Mouse (Mus musculus) brain, embryonic 14.5 days (tissue): ENCODE measurements at regions not wholly inside any gene's neighbourhood (a gene's known extent, or its start where the extent isn't known, plus 50 kb on each side); places are given as distances from the start of the nearest gene placed in this dataset.

Source experiments
- CTCF ChIP-seq: fragments of 200-500 bp; IDR thresholded peaks from 2 replicates; pipeline ENCODE4 v1.5.1; 2012; ENCODE audit warnings: inconsistent platforms, mild to moderate bottlenecking, moderate library complexity, borderline replicate concordance; ENCODE audit not compliant: insufficient read depth, insufficient read length; ENCODE audit errors: extremely low read depth
- POLR2A ChIP-seq: fragments of 200-500 bp; IDR thresholded peaks from 2 replicates; pipeline ENCODE4 v1.6.1; 2012; ENCODE audit warnings: mild to moderate bottlenecking, inconsistent platforms, borderline replicate concordance; ENCODE audit not compliant: poor library complexity, insufficient read depth, insufficient read length, severe bottlenecking; ENCODE audit errors: extremely low read depth

DNA sequence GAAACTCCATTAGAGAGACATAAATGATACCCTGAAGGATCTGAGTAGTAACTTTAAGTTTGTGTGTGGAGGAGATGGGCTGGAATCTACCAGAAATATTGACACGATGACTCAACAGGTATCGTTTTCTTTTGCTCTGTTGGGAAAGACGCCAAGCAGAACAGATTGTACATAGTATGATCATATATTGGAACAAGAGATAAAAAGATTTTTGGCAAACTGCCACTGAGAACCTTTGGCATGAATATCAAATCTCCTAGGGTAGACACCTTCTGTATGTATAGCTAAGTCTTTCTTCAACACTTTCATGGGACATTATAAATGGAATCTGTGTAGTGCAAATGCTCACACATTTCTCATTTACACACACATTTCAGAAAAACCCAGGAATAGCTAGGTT, 1544.2 kb downstream of the Rapgef2 start:
- TF ChIP-seq CTCF (no peak), POLR2A (no peak)
